Mouse (Mus musculus): ENCODE data around the gene Mnx1.

The Mnx1 gene

DNA sequence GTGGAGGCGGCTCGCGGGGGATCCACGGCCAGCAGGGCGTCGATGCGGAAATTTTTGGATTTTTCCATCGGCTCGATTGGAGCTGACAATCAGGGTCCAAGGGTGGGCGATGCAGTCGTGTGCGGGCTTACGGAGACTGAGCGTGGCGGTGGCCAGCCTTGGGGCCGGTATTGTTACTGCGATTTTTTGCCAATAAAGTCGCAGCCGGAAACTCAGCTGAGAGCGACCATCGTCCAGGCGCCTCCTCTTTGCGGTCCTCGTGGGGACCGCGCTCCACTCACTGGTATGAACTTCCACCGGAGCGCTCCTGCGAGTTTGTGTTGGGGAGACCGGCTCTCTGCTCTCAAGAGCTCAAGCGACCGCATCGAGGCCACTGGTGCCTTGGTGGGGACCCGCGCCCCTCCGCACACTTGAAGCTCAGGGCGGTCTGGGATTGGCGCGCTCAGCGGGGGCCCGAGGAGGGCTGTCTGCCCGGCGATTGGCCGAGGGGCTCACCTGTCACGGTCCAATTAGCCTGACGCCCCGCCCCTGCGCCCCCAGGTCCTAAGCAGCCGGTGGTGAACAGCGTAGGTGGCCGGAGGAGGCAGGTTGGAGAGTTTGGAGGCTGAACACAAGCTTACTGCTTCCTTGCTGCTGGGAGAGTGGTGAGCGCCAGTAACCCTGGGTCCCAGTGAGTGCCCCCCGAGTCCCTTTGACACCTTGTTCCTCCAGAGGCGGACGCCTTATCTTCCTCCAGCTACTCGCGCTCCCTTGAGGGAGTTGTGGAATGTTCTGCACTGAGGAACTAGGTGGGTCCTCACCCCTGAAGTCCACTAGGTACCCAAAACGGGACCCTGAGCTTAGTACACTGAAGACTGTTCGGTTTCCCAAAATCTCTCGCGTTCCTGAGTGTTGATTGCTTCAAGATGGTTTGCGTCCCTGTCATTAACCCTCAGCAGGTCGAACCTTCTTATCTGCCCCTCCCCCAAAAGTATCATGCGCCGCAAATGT is at the start of gene Mnx1:
Gene Mnx1, minus strand, starts transcription at position 263 of the 990 bp plus-strand sequence.
- in situ Hi-C loops (cut with MboI, MseI): loop anchor here in 1 of 2 experiments (10.0 kb wide), 1 partner anchor 626 kb away; the partner anchor contains the start of genes 3110082J24Rik and Garem2

DNA sequence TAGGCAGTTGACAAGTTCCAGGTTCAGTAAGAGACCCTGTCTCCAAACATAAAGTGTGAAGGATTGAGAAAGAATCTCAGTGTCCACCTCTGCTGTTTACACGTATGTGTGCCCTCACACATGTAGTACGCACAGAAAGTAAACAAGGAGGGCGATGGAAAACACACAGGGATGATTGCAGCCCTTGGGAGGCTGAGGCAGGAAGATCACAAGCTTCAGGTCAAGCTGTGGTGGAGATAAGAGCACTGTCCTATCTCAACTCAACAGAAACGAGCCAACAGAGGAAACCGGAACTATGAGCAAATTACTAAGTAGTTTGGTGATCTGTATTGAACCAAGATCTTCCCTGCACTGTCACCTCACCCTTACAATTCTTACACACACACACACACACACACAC is 38.2 kb upstream of the Mnx1 start:
- in situ Hi-C loops (cut with MboI, MseI): no loop called here

DNA sequence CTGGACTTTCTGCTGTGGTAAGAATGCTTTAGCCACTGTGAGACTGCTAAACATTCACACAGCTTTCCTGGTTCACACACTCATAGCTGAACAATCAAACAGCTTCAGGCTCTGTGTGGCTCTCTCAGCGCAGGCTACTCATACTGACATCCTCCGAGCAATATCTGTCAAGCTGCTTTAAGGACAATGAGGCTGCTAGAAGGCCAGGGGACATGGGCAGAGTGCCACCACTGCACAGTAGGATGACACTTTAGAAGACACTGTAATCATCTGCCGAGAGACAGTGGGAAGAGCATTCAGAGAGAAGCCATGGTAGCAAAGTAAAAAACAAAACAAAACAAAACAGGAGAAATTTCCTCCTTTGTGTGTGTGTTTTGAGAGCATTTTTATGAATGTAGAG is 37.6 kb upstream of the Mnx1 start:
- in situ Hi-C loops (cut with MboI, MseI): no loop called here

DNA sequence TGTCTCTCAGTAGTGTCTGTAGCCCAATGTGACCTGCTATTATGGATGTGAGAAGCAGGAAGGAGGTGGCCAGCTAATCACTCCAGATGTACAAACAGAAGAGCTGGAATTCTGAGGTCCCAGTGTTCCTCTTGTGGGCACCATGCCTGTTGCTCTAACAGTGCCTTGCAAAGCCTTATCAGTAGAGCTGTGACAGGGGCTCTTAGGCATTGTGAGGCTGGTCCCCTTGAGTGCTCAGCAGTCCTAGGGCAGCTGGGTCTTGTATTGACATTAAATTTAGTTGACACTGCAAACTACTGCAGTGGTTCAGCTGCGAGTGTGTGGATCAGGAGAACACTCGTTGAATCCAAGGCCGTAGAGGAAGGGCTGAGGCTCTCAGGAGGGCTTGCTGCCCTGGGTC is 28.7 kb upstream of the Mnx1 start:
- in situ Hi-C loops (cut with MboI, MseI): no loop called here

DNA sequence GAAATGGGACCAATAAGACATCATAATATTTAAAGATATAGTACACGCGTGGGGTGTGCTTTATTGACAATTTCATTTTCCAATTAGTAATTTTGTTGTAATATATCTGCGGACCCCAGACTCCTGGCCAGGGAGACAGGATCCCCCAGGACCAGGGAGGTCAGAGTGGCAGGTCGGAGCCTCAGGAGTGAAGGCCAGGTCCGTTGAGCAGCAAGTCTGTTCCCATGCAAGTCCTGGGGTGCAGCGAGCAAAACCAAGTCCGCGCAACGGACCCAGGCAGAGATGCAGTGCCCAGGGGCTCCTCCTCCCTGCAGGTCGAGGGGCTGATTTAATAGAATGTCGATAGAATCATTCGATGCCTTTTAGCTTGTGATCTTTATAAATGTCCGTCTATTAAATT is 9.1 kb upstream of the Mnx1 start:
- in situ Hi-C loops (cut with MboI, MseI): no loop called here

DNA sequence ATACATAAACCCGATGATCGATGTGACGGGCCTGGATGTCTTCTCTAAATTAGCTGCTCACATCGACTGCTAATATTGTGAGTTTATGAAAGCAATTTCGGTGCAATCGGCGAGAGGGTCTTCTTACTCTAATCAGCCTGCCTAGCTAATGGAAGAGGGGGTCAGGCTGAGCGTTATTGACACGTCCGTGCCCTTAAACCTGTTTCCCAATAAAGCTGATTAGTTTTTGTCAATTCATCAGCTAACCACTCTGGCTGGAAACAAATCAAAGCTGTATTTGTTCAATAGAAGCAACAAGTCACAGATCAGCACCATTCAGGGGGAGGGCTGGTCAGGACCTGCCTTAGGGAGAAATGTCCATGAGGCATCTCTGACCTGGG is 7.7 kb upstream of the Mnx1 start:
- in situ Hi-C loops (cut with MboI, MseI): no loop called here

DNA sequence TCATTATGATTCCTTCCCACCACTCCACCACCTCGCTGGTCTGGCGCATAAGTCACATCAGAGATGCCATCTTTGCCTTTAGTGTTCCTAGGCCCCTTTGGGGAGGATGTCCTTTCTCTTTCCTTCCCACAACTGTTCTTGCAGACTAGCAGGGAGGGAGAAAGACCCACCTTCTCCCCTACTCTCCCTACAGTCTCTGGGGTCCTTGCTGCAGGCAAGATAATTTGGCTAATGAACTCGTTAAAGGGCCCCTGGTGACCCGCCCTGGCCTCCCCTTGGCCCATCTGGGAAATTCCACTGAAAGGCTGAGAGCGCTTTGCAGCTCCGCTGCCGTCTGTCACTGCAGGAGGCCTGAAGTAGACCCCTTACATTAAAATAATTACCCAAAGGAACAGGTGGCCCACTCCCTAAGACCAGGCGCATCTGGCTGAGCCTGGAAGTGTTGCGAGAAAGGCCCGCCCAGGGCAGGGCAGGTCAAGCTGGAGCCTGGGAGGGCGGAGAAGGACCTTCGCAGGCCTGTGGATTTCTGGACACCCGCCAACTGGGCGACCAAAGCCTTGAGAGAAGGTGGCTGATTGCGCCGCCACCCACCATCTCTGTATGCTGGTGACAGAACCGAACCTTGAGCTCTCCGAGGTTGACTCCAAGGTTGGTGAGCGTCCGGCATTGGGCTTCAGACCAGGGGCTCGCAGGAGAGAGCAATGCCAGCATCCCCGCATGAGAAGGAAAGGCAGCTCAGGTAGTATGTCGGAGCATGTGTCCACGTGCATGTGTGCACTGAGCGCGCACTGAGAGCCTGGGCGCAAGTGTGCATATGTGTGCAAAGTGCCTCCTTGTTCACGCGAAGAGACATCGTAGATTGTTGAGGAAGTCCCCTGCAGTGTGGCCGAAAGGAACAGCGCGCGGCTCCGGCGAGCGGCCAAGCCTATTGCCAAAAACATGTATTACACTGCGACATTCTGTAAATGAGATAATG is 7.0 kb upstream of the Mnx1 start:
- in situ Hi-C loops (cut with MboI, MseI): no loop called here

DNA sequence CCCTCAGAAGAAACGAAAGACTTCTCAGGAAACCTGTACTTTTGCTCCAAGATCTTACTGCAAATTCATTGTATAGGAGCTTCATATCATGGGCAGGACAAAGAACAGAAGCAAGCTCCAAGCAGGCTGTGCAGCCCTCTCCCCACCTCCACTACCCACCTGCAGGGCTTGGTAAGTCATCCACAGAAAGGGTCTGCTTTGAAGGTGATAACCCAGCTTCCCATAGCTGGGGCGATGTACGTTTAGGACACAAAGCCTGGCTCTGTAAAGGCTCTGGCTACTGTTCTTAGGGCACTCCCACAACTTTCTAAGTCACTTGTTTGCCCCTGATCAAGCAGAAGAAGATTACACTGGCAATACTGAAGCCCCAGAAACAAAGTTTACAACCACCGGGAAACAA is 5.5 kb upstream of the Mnx1 start:
- in situ Hi-C loops (cut with MboI, MseI): no loop called here

DNA sequence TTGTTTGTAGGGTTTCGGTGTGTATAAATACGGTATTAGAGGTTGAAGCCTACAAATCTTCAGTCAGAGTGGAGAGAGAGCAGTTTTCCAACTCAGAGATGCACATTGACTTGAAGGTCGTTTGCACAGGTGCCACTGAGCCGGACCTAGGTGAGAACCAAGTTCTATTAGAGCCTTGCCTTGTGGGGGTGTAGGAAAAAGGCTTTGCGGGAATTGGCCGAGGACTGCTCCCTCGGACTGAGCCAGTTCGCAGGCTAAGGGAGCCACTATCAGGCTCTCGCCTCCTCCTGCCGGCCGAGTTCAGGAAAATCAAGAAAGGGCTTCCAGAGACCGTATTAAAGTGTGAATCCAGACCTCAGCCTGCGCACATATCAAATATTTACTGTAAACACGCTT is 926 bp upstream of the Mnx1 start:
- in situ Hi-C loops (cut with MboI, MseI): loop anchor here in 1 of 2 experiments (10.0 kb wide), 1 partner anchor 626 kb away; the partner anchor contains the start of genes 3110082J24Rik and Garem2

DNA sequence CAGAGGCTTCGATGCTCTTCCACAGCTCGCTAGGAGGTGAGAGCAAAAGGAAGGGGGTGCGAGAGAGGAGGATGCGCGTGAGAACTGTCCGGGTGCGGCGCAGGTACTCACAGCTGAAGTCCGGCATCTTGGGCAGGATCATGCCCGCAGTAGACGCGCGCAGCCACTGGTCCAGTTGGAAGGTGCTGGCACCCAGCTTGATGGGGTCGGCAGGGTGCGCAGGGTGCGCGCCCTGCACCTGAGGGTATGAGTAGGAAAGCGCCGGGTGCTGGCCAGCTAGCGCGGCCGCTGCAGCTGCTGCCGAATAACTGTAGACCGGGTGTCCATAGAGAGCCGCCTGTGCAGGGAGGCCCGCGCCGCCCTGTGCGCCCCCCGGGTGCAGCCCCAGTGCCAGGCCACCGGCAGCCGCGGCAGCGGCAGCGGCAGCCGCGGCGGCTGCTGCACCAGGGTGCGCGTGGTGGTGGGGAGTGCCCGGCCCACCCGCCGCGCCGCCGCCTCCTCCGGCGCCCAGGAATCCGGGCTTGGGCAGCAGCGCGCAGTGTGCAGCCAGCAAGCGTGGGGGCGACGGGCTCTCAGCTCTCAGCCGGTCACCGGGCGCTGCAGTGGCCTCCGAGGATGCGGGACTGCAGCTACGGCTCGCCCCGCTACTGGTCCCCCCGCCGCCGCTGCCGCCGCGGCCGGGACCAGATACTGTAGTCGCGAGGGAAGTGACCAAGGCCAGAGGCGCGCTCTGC is 629 bp downstream of the Mnx1 start:
- in situ Hi-C loops (cut with MboI, MseI): loop anchor here in 1 of 2 experiments (10.0 kb wide), 1 partner anchor 627 kb away; the partner anchor contains the start of genes 3110082J24Rik and Garem2

DNA sequence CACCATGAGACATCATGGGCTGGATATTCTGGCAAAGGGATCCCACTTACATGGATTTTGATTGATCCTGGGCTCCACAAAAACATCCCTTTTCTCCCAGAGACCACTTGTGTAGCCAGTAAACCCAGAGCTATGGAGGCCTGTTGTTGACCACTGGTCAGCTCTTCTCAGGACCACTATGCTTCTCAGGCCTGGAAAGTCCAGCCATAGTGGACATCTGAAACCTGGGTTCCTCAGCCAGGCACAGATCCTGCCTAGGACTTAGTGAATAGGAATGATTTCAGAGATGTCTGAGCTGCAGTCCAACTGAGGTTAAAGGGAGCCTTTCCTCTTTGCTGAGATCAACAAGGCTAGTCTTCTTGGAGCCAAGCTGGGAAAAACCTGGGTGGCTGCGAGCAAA is 2.2 kb downstream of the Mnx1 start:
- in situ Hi-C loops (cut with MboI, MseI): loop anchor here in 1 of 2 experiments (10.0 kb wide), 1 partner anchor 629 kb away; the partner anchor contains the start of genes 3110082J24Rik and Garem2

DNA sequence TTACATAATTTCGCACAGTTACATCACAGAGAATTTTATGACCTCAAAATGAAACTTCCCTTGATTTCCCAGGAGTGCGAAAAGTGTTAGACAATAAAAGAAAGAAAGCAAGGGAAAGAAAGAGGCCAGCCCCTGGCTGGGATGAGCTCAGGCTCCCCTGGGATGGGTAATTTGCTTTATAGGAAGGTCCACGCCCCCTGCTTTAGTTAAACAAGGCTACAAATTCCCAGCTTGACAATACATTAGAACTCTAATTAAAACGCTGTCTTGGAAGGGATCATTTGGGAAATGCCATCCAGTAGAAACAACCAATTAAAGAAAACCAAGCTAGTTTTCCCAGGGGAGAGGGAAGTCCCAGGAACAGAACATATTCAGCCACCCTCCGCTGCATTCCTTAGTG is 2.7 kb downstream of the Mnx1 start:
- in situ Hi-C loops (cut with MboI, MseI): loop anchor here in 1 of 2 experiments (10.0 kb wide), 1 partner anchor 629 kb away; the partner anchor contains the start of genes 3110082J24Rik and Garem2

DNA sequence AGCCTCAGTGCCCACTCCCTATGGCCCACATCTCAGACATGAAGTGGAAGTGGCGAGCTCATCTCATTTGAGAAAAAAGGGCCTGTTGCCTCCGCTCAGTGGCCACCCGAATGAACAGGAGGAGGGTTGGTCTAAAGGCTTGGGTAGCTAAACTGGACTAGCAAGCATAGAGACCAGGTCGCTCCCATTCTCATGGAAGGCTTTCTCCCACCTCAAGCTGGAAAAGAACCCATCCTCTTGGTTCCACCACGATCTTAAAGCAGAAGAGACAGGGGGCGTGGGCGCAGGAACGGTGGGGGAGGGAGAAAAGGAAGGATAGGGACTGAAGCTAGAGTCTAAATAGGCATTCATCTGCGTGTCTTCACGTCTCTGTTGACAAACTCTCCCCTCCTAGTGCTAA is 3.2 kb downstream of the Mnx1 start:
- in situ Hi-C loops (cut with MboI, MseI): loop anchor here in 1 of 2 experiments (10.0 kb wide), 1 partner anchor 630 kb away; the partner anchor contains the start of genes 3110082J24Rik and Garem2

DNA sequence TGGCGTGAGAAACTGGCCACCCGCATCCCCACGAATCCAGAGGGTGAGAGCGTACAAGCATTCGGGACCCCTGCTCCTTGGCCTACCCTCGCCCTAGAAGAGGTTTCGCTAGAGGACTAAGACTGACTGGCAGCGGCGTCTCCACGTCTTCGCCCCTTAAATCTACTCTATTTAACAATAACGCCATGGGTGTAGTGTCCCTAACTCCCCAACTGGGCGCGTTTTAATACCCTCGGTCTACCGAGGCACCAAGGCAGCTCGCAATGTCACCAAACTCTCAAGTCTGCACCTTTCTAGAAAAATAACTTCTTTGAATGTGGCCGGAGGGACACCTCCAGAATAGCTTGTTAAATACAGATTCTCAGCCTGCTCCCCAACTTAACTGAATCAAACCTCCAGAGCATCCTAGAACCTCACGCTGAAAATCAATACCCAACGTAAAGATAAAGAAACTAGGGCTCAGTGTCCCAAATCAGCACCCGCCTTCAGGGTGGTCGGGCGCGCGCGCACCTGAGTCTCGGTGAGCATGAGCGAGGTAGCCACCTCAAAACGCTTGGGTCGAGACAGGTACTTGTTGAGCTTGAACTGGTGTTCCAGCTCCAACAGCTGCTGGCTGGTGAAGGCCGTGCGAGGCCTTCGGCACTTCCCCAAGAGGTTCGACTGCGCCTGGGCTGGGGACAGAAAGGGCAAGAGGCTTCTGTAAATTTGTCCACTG is 3.9 kb downstream of the Mnx1 start:
- in situ Hi-C loops (cut with MboI, MseI): loop anchor here in 1 of 2 experiments (10.0 kb wide), 1 partner anchor 630 kb away; the partner anchor contains the start of genes 3110082J24Rik and Garem2

DNA sequence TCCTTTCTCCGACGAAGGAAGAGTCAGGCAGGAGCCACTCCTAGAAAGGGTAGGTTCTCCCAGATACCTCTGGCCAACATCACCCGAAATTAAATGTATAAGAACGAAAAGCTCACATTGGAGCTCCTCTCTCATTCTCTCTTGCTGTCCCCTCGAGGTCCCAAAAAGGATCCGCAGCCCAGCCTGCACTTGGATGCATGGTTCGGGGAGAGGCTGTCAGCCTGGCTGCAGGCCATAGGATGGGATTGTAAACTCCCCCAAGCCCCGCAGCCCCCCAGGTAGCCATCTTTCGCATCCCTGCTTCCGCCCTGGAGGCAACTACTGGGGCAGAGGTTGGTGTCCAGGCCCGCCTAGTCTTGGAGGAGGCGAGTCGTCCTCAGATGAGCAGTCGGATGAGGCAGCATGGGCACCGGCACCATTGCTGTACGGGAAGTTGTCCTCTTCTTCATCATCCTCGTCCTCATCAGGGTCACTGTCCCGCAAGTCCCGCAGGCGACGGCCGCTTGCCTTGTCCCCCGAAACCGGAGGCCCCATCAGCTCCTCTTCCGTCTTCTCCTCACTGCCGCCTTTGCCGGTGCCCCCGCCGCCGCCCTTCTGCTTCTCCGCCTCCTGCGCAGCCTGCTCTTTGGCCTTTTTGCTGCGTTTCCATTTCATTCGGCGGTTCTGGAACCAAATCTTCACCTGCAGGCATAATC is 4.6 kb downstream of the Mnx1 start:
- in situ Hi-C loops (cut with MboI, MseI): loop anchor here in 1 of 2 experiments (10.0 kb wide), 1 partner anchor 631 kb away; the partner anchor contains the start of genes 3110082J24Rik and Garem2

DNA sequence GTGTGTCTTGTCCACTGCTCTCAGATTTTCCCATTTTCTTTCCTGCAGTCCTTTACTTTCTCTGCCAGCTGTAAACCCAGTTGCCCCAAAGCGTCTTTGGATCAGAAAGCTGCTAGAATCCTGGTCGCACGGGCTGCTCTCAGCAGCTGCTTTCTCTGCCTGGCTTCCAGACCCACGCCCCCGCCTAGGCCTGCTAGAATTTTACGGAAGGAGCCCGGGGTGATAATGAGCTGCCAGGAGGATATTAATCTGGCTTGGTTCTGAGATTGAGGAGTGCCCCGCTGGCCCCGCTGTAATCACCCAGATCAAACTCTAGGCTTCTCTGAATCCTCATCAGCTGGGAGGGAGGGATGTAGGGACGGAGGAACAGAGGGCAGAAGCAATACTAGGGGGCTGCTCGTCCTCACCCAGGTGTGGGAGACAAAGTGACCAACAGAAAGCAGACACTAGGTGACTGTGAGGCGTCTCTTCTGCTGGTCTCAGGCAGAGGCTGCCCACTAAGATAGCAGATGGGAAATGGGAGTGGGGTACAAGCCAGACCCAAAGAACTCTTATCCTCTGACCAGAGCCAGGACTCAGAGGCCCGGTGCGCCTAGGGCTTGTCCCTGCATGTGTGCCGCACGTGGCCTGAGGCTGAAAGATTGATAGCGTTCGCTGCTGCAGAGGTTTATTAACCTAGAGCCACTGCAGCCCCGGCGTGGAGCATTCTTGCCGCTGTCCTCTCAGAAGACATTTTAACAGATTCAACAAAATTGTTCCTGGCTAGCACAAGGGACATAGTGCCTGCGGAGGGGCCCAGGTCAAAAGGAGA is 6.2 kb downstream of the Mnx1 start:
- in situ Hi-C loops (cut with MboI, MseI): loop anchor here in 1 of 2 experiments (10.0 kb wide), 1 partner anchor 633 kb away; the partner anchor contains the start of genes 3110082J24Rik and Garem2

DNA sequence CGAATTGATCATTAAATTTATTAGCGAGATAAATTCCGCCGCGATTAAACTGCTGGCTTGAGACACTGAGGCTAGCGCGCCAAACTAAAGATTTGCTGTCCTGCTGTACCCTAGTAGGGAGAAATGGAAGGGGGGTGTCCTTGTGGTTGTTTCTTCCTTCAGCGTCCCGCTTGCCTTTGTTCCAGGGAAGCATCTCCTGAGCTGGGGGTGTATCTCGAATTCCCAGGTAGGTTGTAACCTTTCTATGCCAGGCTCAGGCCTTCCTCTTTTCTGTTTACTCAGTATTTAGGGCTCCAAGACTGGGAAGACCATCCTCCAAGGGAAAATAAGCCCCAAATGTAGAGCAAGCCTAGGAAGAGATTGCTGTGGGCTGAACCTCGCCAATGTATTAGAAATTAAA is 6.9 kb downstream of the Mnx1 start:
- in situ Hi-C loops (cut with MboI, MseI): loop anchor here in 1 of 2 experiments (10.0 kb wide), 1 partner anchor 633 kb away; the partner anchor contains the start of genes 3110082J24Rik and Garem2

DNA sequence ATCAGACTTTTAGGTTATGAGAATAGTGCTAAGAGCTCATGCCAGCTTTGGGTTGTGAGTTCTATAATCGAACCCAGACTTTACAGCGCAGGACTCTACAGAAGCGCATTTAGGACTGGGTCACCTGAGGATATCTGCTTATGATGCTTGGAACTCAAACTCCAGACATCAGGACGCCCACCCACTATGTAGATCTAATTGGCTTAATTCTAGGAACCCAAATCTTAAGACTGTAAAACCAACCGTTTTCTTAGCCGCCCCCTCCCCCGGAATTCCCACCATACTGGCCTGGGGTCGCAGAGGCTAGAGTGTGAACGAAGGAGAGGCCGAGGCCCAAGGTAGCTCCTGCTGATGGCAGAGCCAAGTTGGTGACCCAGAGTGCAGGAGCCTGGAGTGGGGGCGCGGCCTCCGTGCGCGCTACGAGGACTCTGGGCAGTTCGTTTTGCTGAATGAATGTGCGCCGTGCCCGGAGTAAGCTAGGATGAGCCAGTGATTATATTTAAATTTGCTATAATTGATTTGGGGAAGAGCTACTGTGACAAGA is 7.3 kb downstream of the Mnx1 start:
- in situ Hi-C loops (cut with MboI, MseI): loop anchor here in 1 of 2 experiments (10.0 kb wide), 1 partner anchor 634 kb away; the partner anchor contains the start of genes 3110082J24Rik and Garem2

Measured in T-helper 17 cell (primary cell).